11 mouse cellular contexts compared by ENCODE assay signal in genomic region chr17:85486585-85487480, GRCm38 (mm10).
DNase-seq lines count a peak whose midpoint lies in the region; ATAC-seq and TF ChIP-seq lines count a peak whose summit lies in the region.
"Had no signal": no experiment of that assay in that cellular context is flagged by ENCODE, and none has a peak within 500 bp of the region (broad histone marks: within the 10 kb centered on the region; RNA-seq: fewer than 3 reads in every experiment).

No protein-coding gene starts in this region.

- 0 out of 2 replicates have a peak overlapping the region, but pooled peaks have one; percentile 16 for H3K27ac ChIP-seq in embryonic facial prominence, embryonic 11.5 days (replicated peaks; ENCODE audit: low read depth, low read length)
- no peak overlapping the region for H3K27ac ChIP-seq in intestine, postnatal 0 days (ENCODE audit: low read depth, low read length)

- H3K4me1 ChIP-seq in embryonic facial prominence, embryonic 11.5 days (ENCODE audit: control insufficient read depth, insufficient read depth, low read length), result peaks cover 5% of the 10 kb centered on the region; the same call in 1 of the 2 replicates
- no peaks in the 10 kb centered on the region; the same call in 1 of the 2 replicates for H3K4me1 ChIP-seq in intestine, postnatal 0 days (replicated peaks; ENCODE audit: control insufficient read depth, insufficient read depth, low read length)

- H3K4me2 ChIP-seq in embryonic facial prominence, embryonic 11.5 days (ENCODE audit: low read depth, low read length), result peak overlapping the region; percentile 38
- H3K4me2 ChIP-seq in intestine, postnatal 0 days (replicated peaks; ENCODE audit: low read depth), result peak overlapping the region; percentile 49

- under 1% methylated on average over 52 of the region's 52 CpGs for WGBS in embryonic facial prominence, embryonic 11.5 days
- 11% methylated on average over 52 of the region's 52 CpGs for WGBS in intestine, postnatal 0 days

- H3K27me3 ChIP-seq in embryonic facial prominence, embryonic 11.5 days (ENCODE audit: control insufficient read depth, insufficient read depth, low read length), result peaks cover 53% of the 10 kb centered on the region
- H3K27me3 ChIP-seq in intestine, postnatal 0 days (replicated peaks; ENCODE audit: control insufficient read depth, insufficient read depth, low read length), result peaks cover 76% of the 10 kb centered on the region

- H3K9me3 ChIP-seq in embryonic facial prominence, embryonic 11.5 days (replicated peaks; ENCODE audit: control insufficient read depth, low read length), result no peaks in the 10 kb centered on the region
- no peaks in the 10 kb centered on the region for H3K9me3 ChIP-seq in intestine, postnatal 0 days (ENCODE audit: control insufficient read depth)

- H3K9ac ChIP-seq in embryonic facial prominence, embryonic 11.5 days (replicated peaks; ENCODE audit: low read length), result no peak overlapping the region
- no peak overlapping the region for H3K9ac ChIP-seq in intestine, postnatal 0 days (ENCODE audit: low read depth, low read length)

- H3K36me3 ChIP-seq in embryonic facial prominence, embryonic 11.5 days (replicated peaks; ENCODE audit: control insufficient read depth, insufficient read depth, low read depth, low read length), result no peaks in the 10 kb centered on the region
- H3K36me3 ChIP-seq in intestine, postnatal 0 days (ENCODE audit: control insufficient read depth, insufficient read depth), result no peaks in the 10 kb centered on the region

- DNase-seq in kidney, postnatal 4 days, result peak; percentile 12 to 34
- no peak for DNase-seq in kidney, adult 8-10 months
- peak; percentile 73 for DNase-seq in embryonic facial prominence, embryonic 11.5 days (ENCODE audit: low spot score)
- peak; percentile 92 for DNase-seq in retina, postnatal 1 day
- no peak for DNase-seq in left cerebral cortex, adult 9 months (ENCODE audit: low spot score in 2 of 2)
- DNase-seq in kidney, adult 18-20 months, result no peak
- DNase-seq in adrenal gland, postnatal 14 days, result no peak
- DNase-seq: cerebellum, adult 8-10 months; lung, adult 2 months; right cerebral cortex, adult 18-20 months had no signal

- TF ChIP-seq CTCF in intestine, postnatal 0 days (IDR thresholded peaks at IDR 0.05; ENCODE audit: low read depth), result no peak

- peak; percentile 81 for ATAC-seq in embryonic facial prominence, embryonic 11.5 days (replicated peaks; ENCODE audit: insufficient number of reproducible peaks, low FRiP score, low TSS enrichment, low read depth)
- no peak for ATAC-seq in intestine, postnatal 0 days

- peak overlapping the region; percentile 9 for H3K4me3 ChIP-seq in embryonic facial prominence, embryonic 11.5 days (ENCODE audit: low read depth, low read length)
- H3K4me3 ChIP-seq in intestine, postnatal 0 days (ENCODE audit: low read depth, low read length), result peak overlapping the region; percentile 23

Comparison
In these comparisons a context has a peak if more than half of its experiments do, and no peak if none do; other contexts are left out.
1. DNase-seq: peak in kidney, postnatal 4 days (2 of 2), embryonic facial prominence, embryonic 11.5 days (single experiment) and retina, postnatal 1 day (single experiment); none in kidney, adult 8-10 months (0 of 2), left cerebral cortex, adult 9 months (0 of 2), kidney, adult 18-20 months (single experiment) and adrenal gland, postnatal 14 days (single experiment).